Mouse (Mus musculus) heart, postnatal 0 days (tissue): ENCODE measurements around the gene Vwf.

ENCODE experiments used
- CTCF ChIP-seq: IDR thresholded peaks from 2 replicates; pipeline ENCODE4 v1.5.1; 2016; ENCODE audit warnings: antibody characterized with exemption, control low read depth, low read depth
- EP300 ChIP-seq: IDR thresholded peaks from 2 replicates; pipeline ENCODE4 v1.6.1; 2016; ENCODE audit warnings: antibody characterized with exemption, low read depth

- TF ChIP-seq CTCF: peak; percentile 22; the same call in 1 of the 2 replicates
- peak; percentile 77; the same call in 1 of the 2 replicates for TF ChIP-seq EP300
Observed at GRCm38 (mm10) chr6:125529479-125529878, 17.1 kb upstream of the Vwf start.
